Mouse (Mus musculus): ENCODE measurements around the gene Slc8a2.

- TF ChIP-seq POLR2A (IDR thresholded peaks at IDR 0.05; ENCODE audit: low read depth, low read length) = no peak
- no peak for TF ChIP-seq CTCF (conservative IDR thresholded peaks at IDR 0.05; ENCODE audit: insufficient read depth, insufficient read length, low read depth, low read length)
Measured at GRCm38 (mm10) chr7:16204791-16205190, 75.2 kb downstream of the Slc8a2 start.
